Mouse (Mus musculus) intestine, postnatal 0 days (tissue): ENCODE results near the gene Mllt10. TPM values are rescaled to one million over a fixed set of nuclear protein-coding genes. Genes with fewer than 3 reads are reported as not detected.

Experiments
- ATAC-seq: fragments of 200-750 bp; cut with Nextera tagmentation; 2 replicates; pipeline ENCODE4 v1.8.0; 2017; ENCODE audit warnings: mild to moderate bottlenecking, moderate TSS enrichment, moderate library complexity
- H3K27ac ChIP-seq: fragments of 300-500 bp; sonication (generic); 2 replicates; pipeline ENCODE4 v1.5.1; 2014; ENCODE audit warnings: mild to moderate bottlenecking, low read depth, low read length, moderate library complexity
- H3K27me3 ChIP-seq: fragments of 300-500 bp; sonication (generic); replicated peaks from 2 replicates; pipeline ENCODE4 v1.6.1; 2014; ENCODE audit warnings: low read length, mixed read lengths; ENCODE audit not compliant: control insufficient read depth, insufficient read depth
- H3K36me3 ChIP-seq: fragments of 300-500 bp; sonication (generic); 2 replicates; pipeline ENCODE4 v1.6.1; 2014; ENCODE audit warnings: mild to moderate bottlenecking, moderate library complexity; ENCODE audit not compliant: control insufficient read depth, insufficient read depth
- H3K4me1 ChIP-seq: fragments of 300-500 bp; sonication (generic); replicated peaks from 2 replicates; pipeline ENCODE4 v1.6.1; 2014; ENCODE audit warnings: antibody characterized with exemption, low read length, mixed read lengths; ENCODE audit not compliant: control insufficient read depth, insufficient read depth
- H3K4me2 ChIP-seq: fragments of 300-500 bp; sonication (generic); replicated peaks from 2 replicates; pipeline ENCODE4 v1.6.1; 2014; ENCODE audit warnings: low read depth, mild to moderate bottlenecking, moderate library complexity
- H3K4me3 ChIP-seq: fragments of 300-500 bp; sonication (generic); 2 replicates; pipeline ENCODE4 v1.5.1; 2014; ENCODE audit warnings: low read depth, low read length
- H3K9ac ChIP-seq: fragments of 300-500 bp; sonication (generic); 2 replicates; pipeline ENCODE4 v1.6.1; 2014; ENCODE audit warnings: mild to moderate bottlenecking, low read depth, low read length
- H3K9me3 ChIP-seq: fragments of 300-500 bp; sonication (generic); 2 replicates; pipeline ENCODE4 v1.6.1; 2016; ENCODE audit warnings: mixed run types; ENCODE audit not compliant: control insufficient read depth
- CTCF ChIP-seq: sonication (generic); IDR thresholded peaks from 2 replicates; pipeline ENCODE4 v1.5.1; 2016; ENCODE audit warnings: low read depth, mild to moderate bottlenecking, control low read depth, antibody characterized with exemption, moderate library complexity
- WGBS: fragments of 180-500 bp; shearing (Covaris S2); extraction: QIAGEN DNeasy Blood & Tissue Kit; methylation state at CpG from one replicate; pipeline ENCODE4 v1.1.7; 2014; 5-methylcytosine and 5-hydroxymethylcytosine counted together
- polyA plus RNA-seq: library from polyadenylated mRNA; unstranded; fragments of >200 nt; fragmentation: Nextera tagmentation; extraction: Ambion mirVana; gene quantifications from 2 replicates; pipeline ENCODE4 v1.2.1, GENCODE M21; 2015

Mllt10 gene
- polyA plus RNA-seq = 22.6 and 30.1 TPM in 2 replicates

GRCm38 (mm10) chr2:18055016-18055928 is at the start of gene Mllt10:
Mllt10 (plus strand) TSS chr2:18055237.
- H3K36me3 ChIP-seq = no peaks in the 10 kb centered on the region
- no peaks in the 10 kb centered on the region for H3K4me1 ChIP-seq
- no peaks in the 10 kb centered on the region for H3K27me3 ChIP-seq
- 8% methylated on average over 20 of the region's 20 CpGs for WGBS
- TF ChIP-seq CTCF = no peak
- H3K4me2 ChIP-seq = peak within 1 kb of the TSS; percentile 81
- ATAC-seq = no peak
- H3K4me3 ChIP-seq = peak within 1 kb of the TSS; percentile 69
- peak within 1 kb of the TSS; percentile 96 for H3K27ac ChIP-seq
- no peaks in the 10 kb centered on the region for H3K9me3 ChIP-seq
- peak within 1 kb of the TSS; percentile 66 for H3K9ac ChIP-seq

GRCm38 (mm10) chr2:18011226-18011625 is 43.8 kb upstream of the Mllt10 start:
- no peak for TF ChIP-seq CTCF
- no peaks in the 10 kb centered on the region for H3K27me3 ChIP-seq
- H3K36me3 ChIP-seq = no peaks in the 10 kb centered on the region
- no peaks in the 10 kb centered on the region for H3K4me1 ChIP-seq
- no peak overlapping the region for H3K4me3 ChIP-seq
- no peak overlapping the region for H3K9ac ChIP-seq
- ATAC-seq = no peak
- H3K4me2 ChIP-seq = no peak overlapping the region
- no peak overlapping the region for H3K27ac ChIP-seq
- 85% methylated on average over 6 of the region's 6 CpGs for WGBS
- no peaks in the 10 kb centered on the region for H3K9me3 ChIP-seq

- ATAC-seq = no peak
- H3K9me3 ChIP-seq = no peaks in the 10 kb centered on the region
- H3K9ac ChIP-seq = no peak overlapping the region
- WGBS = 91% methylated on average over 3 of the region's 3 CpGs
- H3K27me3 ChIP-seq = no peaks in the 10 kb centered on the region
- no peak overlapping the region for H3K4me2 ChIP-seq
- TF ChIP-seq CTCF = no peak
- H3K36me3 ChIP-seq = no peaks in the 10 kb centered on the region
- H3K27ac ChIP-seq = no peak overlapping the region
- no peak overlapping the region for H3K4me3 ChIP-seq
- no peaks in the 10 kb centered on the region for H3K4me1 ChIP-seq
These were observed 42.2 kb upstream of the Mllt10 start for GRCm38 (mm10) chr2:18012866-18013265.

- Histone ChIP-seq H3K4me3 (no peak overlapping the region), H3K4me1 (no peaks in the 10 kb centered on the region), H3K9me3 (no peaks in the 10 kb centered on the region), H3K27ac (no peak overlapping the region), H3K4me2 (no peak overlapping the region), H3K27me3 (no peaks in the 10 kb centered on the region), H3K9ac (no peak overlapping the region), H3K36me3 (no peaks in the 10 kb centered on the region)
- ATAC-seq = no peak
- TF ChIP-seq CTCF = no peak
- 66% methylated on average over 3 of the region's 3 CpGs for WGBS
These were observed 39.5 kb upstream of the Mllt10 start for GRCm38 (mm10) chr2:18015581-18015980.

DNA sequence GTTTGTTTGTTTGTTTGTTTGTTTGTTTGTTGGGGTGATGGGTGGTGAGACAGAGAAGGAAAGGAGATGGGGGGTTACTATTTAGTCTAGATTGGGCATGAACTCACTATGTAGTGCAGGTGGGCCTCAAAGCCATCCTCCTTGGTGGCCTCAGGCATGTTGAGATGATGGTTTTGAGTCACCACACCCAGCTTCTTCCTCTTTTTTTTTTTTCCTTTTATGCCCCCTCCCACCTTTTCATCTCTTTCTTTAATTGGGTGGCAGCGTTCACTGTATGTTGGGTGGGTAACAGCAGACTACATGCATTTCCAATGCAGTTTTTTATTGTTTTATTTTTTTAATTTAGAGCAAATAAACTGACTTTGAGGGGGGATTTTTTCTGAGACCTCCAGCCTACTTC is 38.4 kb upstream of the Mllt10 start:
- Histone ChIP-seq H3K4me1 (no peaks in the 10 kb centered on the region), H3K4me3 (no peak overlapping the region), H3K9ac (no peak overlapping the region), H3K9me3 (no peaks in the 10 kb centered on the region), H3K27me3 (no peaks in the 10 kb centered on the region), H3K27ac (no peak overlapping the region), H3K4me2 (no peak overlapping the region), H3K36me3 (no peaks in the 10 kb centered on the region)
- ATAC-seq = no peak
- 97% methylated on average over 1 of the region's 1 CpGs for WGBS
- TF ChIP-seq CTCF = no peak

DNA sequence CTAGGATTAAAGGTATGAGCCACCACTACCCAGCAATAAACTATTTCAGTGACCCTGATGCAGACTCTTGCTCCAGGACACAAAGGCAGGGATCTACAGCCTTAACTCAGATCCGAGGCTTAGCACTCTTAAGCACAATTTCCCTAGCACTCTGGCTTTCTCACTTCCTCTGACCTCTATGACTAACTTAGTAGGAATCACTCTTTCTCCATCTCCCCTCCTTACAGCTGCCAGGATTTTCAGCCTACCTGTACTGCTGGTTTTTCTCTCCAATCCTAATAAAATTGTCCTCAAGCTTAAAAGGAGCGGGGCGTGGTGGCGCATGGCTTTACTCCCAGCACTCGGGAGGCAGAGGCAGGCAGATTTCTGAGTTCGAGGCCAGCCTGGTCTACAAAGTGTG is 37.7 kb upstream of the Mllt10 start:
- Histone ChIP-seq H3K9me3 (no peaks in the 10 kb centered on the region), H3K4me1 (no peaks in the 10 kb centered on the region), H3K27ac (no peak overlapping the region), H3K36me3 (no peaks in the 10 kb centered on the region), H3K4me3 (no peak overlapping the region), H3K4me2 (no peak overlapping the region), H3K9ac (no peak overlapping the region), H3K27me3 (no peaks in the 10 kb centered on the region)
- no peak for ATAC-seq
- no peak for TF ChIP-seq CTCF
- 95% methylated on average over 6 of the region's 6 CpGs for WGBS
